Mouse (Mus musculus) left cerebral cortex, adult 2 months (tissue): ENCODE measurements at regions not wholly inside any gene's neighbourhood (a gene's known extent, or its start where the extent isn't known, plus 50 kb on each side); places are given as distances from the start of the nearest gene placed in this dataset.
"Not testable (repeated sequence)": the region's sequence is repeated elsewhere in the genome, so short reads cannot be mapped to it uniquely, and the experiment has no call there.

Source experiments
- DNase-seq, 2 experiments: peaks; one replicate each; pipeline ENCODE4 v3.0.0; 2021 to 2022; ENCODE audit warnings: low spot score in 2 of 2, mixed read lengths in 1 of 2; ENCODE audit errors: extremely low spot score in 1 of 2
- H3K27ac ChIP-seq: fragments of 200-600 bp; 2 replicates; pipeline ENCODE4 v1.8.1; 2022
- H3K4me3 ChIP-seq: fragments of 200-600 bp; 2 replicates; pipeline ENCODE4 v1.8.1; 2022
- CTCF ChIP-seq: fragments of 200-600 bp; IDR thresholded peaks from 2 replicates; pipeline ENCODE4 v1.8.1; 2022; ENCODE audit warnings: antibody characterized with exemption, mild to moderate bottlenecking, moderate library complexity
- intact Hi-C: fragments of 180-260 bp; cut with DNase I; formaldehyde crosslinking; loops from one replicate; pipeline ENCODE4 v1.15.1; 2025

DNA sequence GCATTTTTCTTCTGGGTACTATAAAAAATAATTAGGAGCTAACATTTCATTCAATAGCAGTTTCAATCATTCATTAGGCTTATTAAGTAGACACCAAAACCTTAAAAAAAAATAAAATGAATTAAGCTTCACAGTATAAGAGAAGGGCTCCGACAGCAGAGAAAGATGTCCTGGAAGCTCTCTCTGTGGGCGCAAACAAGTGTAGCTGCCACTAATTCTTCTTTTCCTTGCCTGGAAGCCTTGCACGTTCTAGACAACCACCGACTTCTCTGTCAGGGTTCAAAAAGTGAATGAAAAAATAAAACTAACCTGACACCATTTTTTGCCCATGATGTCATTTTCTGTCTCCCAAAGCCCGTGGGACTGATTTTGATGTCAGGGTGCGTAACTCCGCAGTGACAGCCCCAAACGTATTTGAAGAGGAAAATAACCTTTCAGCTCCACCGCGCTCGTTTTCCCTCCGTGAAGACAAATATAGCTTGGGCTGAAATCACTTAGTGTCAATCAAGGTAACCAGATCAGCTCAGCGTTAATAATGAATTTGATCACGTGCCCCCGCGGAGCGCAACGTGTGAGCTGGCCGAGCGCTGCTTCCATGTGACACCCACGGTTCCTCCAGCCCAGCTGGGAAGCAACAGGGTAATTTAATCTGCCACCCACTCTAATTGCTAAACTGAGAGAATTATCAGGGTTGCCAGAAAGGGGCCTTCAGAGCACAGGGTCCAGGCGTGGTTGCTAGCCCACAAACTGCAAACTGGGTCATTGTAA lies 169.8 kb upstream of the Six2 start:
- H3K27ac ChIP-seq = no peak overlapping the region
- intact Hi-C loops = no loop called here
- DNase-seq = peak; percentile 19 to 36
- peak overlapping the region; percentile 36 for H3K4me3 ChIP-seq
- TF ChIP-seq CTCF = no peak

DNA sequence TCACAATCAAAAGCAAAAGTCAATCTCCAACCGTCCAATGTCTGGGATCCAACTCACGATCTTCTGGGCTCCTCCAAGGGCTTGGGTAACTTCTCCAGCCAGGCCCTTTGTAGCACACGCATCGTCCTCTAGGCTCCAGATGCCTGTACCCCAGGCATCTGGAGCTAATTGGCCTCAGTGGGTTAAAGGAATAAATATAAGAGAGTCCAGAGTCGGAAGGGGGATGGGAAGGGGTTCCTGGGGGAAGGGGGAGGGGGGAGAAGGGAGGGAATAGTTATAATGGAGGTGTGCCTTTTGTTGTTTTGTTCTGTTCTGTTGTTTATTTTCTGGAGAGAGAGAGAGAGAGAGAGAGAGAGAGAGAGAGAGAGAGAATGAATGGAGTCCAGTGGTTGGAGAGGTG lies 168.8 kb upstream of the Six2 start:
- DNase-seq, H3K27ac ChIP-seq, H3K4me3 ChIP-seq, intact Hi-C loops: not testable (repeated sequence)

DNA sequence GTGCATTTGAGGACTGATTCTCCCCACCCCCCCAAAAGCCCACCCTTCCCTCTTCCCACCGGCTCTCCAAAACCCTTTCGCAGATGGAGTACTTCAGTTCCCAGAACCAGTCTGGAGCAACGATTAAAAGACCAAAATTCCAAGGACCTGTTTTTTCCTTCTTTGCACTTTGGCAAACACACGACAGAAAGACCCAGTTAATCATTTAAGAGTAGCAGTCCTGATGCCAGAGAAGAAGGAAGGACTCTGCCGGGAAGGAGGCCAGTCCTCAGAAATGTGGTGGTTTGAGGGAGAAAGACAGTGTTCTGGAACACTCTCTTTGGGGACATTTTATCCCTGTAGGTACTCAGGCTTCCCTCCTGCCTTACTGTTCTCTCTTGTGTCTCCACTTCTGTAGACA lies 165.1 kb upstream of the Six2 start:
- intact Hi-C loops = no loop called here
- DNase-seq = no peak
- Histone ChIP-seq H3K27ac (no peak overlapping the region), H3K4me3 (no peak overlapping the region)
- TF ChIP-seq CTCF = no peak

DNA sequence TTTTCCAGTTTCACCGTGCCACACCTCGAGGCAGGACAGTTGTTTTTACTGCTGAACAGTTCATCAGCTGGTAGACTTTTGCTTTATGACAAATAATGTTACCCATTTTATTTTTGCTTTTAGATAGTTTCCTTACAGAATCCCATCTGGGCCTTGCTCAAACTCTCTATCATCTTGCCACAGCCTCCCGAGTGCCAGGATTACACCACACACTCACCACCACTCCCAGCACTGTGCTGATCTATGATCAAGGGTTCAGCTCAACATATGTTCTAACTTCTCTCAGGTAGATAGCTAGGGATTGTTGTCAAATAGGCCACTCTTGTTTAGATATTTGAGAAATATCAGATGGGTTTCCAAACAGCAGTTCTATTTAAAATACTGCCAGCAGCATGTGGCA lies 160.5 kb upstream of the Six2 start:
- no peak for TF ChIP-seq CTCF
- DNase-seq = no peak
- no peak overlapping the region for H3K4me3 ChIP-seq
- intact Hi-C loops = no loop called here
- H3K27ac ChIP-seq = no peak overlapping the region

DNA sequence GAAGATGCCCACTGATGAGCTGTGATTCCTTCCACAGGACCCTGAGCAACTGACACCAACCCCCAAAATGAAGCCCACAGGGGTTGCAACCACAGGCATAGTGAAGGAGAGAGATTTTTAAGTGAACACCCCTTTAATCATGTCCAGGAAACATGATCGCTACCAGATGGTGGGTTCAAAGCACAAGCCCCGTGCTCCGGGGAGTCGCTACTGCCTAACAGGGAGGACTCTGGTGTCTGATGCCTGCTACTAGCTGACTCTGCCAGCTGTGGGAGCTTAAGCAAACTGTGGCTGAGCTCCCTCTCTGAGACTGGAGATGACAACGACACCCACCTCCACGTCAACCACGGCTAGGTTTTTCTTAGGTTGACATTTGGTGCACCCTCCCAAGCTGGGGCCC lies 159.7 kb upstream of the Six2 start:
- H3K27ac ChIP-seq = no peak overlapping the region
- intact Hi-C loops = no loop called here
- no peak for TF ChIP-seq CTCF
- H3K4me3 ChIP-seq = no peak overlapping the region
- DNase-seq = no peak

DNA sequence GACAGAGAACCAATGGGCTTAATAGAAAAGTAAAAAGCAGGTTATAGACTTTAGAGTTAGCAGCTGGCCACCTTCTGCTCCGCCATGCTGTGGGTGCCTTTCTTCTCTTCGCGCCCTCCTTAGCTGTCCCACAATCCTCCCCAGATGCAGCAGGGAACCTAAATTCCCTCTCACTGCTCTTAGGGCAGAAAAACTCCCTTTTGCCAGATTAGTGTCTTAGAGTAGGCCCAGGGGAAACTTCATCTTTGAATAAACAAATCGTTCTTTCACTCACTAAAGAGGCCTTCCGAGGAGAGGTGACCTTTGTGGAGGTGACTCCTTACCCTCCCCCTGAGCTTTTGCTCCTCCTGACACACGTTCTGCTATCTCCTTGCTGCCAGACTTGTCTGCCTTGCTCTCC lies 157.0 kb upstream of the Six2 start:
- intact Hi-C loops = no loop called here

DNA sequence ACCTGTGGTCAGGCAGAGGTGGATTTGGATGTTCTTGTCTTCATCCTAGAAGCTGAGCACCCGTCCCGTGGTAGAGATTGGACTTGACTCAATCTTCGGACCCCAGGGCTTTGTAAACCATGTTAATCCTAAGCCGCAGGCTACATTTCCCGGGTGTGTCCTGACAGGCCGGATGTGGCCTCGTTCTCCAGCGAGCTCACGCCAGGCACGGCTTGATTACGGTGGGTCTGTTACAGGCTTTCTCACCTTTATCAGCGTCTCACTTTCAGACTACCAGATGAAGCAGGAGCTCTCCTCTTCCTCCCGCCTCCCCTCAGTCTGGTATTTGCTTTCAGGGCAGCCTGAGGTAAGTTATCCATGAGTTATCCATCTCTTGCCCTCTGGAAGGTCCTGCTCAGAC lies 156.4 kb upstream of the Six2 start:
- intact Hi-C loops = no loop called here
- TF ChIP-seq CTCF = no peak
- Histone ChIP-seq H3K27ac (no peak overlapping the region), H3K4me3 (no peak overlapping the region)
- DNase-seq = no peak

More for the DNA sequence above, 157.0 kb upstream of the Six2 start:
- DNase-seq = no peak
- Histone ChIP-seq H3K27ac (no peak overlapping the region), H3K4me3 (no peak overlapping the region)
- TF ChIP-seq CTCF = no peak

DNA sequence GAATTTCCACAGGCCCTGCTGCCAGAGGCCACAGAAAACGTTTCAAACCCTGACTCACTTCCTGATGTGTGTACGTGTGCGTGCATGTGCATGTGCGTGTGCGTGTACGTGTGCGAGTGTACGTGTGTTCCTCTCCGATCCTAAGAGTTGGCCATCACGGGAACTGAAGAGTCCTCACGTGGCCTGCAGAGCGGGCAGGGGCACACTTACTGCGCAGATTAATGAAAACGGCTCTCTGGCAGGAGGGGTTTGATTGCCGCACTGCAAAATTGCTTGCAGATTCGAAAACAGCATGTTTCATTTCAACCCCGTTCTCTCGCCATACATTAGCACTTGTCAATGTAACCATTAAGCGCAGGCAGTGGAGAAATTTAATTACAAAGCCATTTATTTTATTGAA lies 135.0 kb upstream of the Six2 start:
- intact Hi-C loops = no loop called here
- no peak for TF ChIP-seq CTCF
- H3K27ac ChIP-seq = no peak overlapping the region
- no peak overlapping the region for H3K4me3 ChIP-seq
- no peak for DNase-seq

DNA sequence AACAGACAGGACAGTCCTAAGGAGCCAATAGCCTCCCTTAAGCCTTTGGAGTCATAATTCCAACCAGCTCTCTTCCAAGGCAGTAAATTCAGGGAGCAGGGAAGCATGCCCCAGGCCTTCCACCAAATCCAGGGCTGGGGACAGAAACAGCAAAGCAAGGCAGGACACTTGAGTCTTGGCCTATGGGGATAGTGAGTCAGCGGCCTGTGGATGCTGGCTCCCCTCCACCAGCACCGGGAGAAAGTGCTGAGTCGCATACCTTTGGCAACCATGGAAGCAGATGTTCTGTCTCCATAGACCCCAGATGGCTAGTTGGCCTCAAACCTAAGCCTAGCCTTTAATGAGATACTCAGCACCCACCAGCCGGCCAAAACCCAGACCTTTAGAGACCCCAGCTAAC lies 133.8 kb upstream of the Six2 start:
- no peak for TF ChIP-seq CTCF
- DNase-seq = no peak
- no peak overlapping the region for H3K4me3 ChIP-seq
- intact Hi-C loops = no loop called here
- H3K27ac ChIP-seq = no peak overlapping the region

DNA sequence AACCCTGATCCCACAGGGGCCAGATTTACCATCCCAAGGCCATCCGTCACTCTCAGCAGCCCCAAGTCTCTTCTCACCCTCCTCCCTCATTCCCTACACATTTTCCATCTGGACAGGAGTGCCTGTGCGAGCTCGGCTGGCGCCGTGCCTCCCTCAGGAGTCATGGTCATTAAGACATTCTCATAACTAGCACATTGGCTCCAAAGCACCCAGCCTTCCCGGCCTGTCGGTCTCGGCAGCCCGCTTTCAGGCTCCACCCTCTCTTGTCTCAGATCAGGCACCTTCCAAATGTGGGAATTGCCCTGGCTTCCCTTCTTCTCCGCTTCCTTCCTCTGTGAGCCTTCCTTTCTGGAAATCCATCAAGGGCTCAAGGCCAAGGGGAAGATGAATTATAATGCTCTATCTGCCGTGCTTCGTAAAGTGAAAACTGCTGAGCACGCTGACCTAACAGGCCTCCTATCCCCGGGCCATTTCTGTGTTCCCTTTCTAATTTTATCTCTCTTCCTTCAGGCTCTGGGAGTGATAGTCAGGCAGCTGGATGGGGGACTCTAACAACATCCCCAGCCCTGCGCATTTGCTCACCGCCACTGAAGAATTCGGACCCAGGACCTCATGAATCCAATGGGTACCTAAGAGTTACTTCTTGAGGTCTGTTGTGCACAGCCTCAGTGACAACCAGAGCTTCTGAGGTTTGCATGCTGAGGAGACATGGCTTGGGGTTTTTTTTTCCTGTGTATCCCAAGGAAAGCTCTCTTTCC lies 130.2 kb upstream of the Six2 start:
- DNase-seq = no peak
- TF ChIP-seq CTCF = no peak
- H3K4me3 ChIP-seq = no peak overlapping the region
- intact Hi-C loops = no loop called here
- H3K27ac ChIP-seq = no peak overlapping the region

DNA sequence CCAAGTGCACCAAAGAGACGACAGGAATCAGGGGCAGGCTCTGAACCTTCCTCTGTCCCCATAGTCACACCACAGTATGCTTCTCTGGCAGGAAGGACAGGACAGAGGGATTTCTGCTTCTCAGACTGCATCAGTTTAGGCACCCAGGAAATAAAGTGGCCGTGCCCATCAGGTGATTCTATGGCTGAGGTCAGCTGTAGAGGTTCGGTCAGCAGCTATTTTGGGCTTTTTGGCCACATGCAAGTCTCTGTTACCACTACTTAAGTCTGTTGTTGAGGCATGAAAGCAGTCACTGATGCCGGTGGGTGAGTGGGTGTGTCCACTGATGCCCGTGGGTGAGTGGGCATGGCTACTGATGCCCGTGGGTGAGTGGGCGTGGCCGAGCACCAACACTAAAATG lies 128.4 kb upstream of the Six2 start:
- Histone ChIP-seq H3K27ac (no peak overlapping the region), H3K4me3 (no peak overlapping the region)
- no peak for DNase-seq
- intact Hi-C loops = no loop called here
- TF ChIP-seq CTCF = no peak

DNA sequence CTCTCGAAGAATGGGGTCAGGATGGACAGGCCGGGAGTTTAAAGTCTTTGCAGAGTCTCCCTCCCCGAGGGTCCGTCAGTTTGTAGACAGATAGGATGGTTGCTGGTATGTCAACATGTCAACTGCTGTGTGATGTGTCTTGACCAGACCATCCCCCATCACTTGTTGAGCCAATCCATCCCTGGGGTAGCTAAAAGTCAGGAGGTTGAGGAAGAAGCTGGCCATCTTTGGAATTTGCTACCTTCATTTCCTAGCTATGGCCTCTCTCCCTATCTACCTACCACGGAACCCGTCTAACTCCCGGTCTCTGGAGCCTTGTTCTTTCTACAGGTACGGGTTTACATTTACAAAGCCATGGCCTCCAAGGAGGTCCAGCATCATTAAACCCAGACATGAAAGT lies 128.0 kb upstream of the Six2 start:
- Histone ChIP-seq H3K27ac (no peak overlapping the region), H3K4me3 (no peak overlapping the region)
- TF ChIP-seq CTCF = no peak
- intact Hi-C loops = no loop called here
- DNase-seq = no peak

DNA sequence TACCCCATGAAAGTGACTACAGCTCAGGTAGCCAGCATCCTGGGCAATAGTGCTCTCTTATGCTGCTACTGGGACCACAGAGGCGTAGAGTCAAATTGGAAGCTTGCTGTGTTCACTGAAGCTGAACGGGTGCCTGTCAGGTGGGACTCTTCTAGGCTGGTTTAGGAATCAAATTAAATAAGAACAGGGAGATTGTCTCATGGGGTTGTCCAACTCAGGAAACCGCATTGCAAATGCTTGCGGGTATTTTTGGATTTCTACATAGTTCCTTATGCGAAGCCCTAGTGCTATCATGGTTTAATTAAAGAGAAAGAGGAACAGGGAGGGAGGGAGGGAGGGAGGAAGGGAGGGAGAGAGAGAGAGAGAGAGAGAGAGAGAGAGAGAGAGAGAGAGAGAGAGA lies 120.5 kb upstream of the Six2 start:
- Histone ChIP-seq H3K4me3 (no peak overlapping the region), H3K27ac (no peak overlapping the region)
- no peak for TF ChIP-seq CTCF
- intact Hi-C loops = no loop called here
- DNase-seq = no peak
